Mouse (Mus musculus) hematopoietic stem cell, adult 5-6 weeks (primary cell): Measurements from ENCODE around the gene Gm21773. TPM values are rescaled to one million over a fixed set of nuclear protein-coding genes. Genes with fewer than 3 reads are reported as not detected.
"Not testable (repeated sequence)": the region's sequence is repeated elsewhere in the genome, so short reads cannot be mapped to it uniquely, and the experiment has no call there.

Source experiments
- ATAC-seq, 2 experiments: fragments of 125-278 bp in 1 of 2; replicated peaks in 1 of 2; 2 replicates each; pipeline ENCODE4 v1.8.0; 2016 to 2017; ENCODE audit warnings: inconsistent platforms in 2 of 2, mild to moderate bottlenecking in 2 of 2, moderate number of reproducible peaks in 2 of 2, low read depth in 1 of 2, moderate TSS enrichment in 1 of 2; ENCODE audit not compliant: low FRiP score in 2 of 2, poor library complexity in 2 of 2, severe bottlenecking in 2 of 2, insufficient read depth in 1 of 2, low TSS enrichment in 1 of 2
- total RNA-seq: library from RNA; stranded (forward); fragments of 172-1452, 232-1000 nt; gene quantifications from 2 replicates; pipeline ENCODE4 v1.2.3, GENCODE M21; 2017

Gm21773 gene
- not detected in 2 replicates for total RNA-seq

- not testable (repeated sequence) for ATAC-seq
These were observed at the start of gene Gm21773 for GRCm38 (mm10) chrY:25309260-25309659. Gene Gm21773, minus strand, starts transcription at chrY:25309360.
